Mouse (Mus musculus) liver, postnatal 0 days (tissue): ENCODE results near the gene Adrb1. TPM values are rescaled to one million over a fixed set of nuclear protein-coding genes. Genes with fewer than 3 reads are reported as not detected.

Source experiments
- ATAC-seq: fragments of 200-750 bp; cut with Nextera tagmentation; 2 replicates; pipeline ENCODE4 v1.8.0; 2017; ENCODE audit warnings: mild to moderate bottlenecking, moderate library complexity
- DNase-seq: peaks from one replicate; pipeline ENCODE4 v3.0.0-alpha.2; 2016
- H3K27ac ChIP-seq: fragments of 300-500 bp; sonication (generic); 2 replicates; pipeline ENCODE4 v1.5.1; 2014; ENCODE audit warnings: antibody characterized with exemption, moderate library complexity, mild to moderate bottlenecking, low read depth
- H3K27me3 ChIP-seq: fragments of 300-500 bp; sonication (generic); 2 replicates; pipeline ENCODE4 v1.6.1; 2014; ENCODE audit warnings: low read length, control low read depth, mixed read lengths; ENCODE audit not compliant: insufficient read depth
- H3K36me3 ChIP-seq: fragments of 300-500 bp; sonication (generic); replicated peaks from 2 replicates; pipeline ENCODE4 v1.6.1; 2014; ENCODE audit warnings: mild to moderate bottlenecking, control low read depth, low read length, moderate library complexity, mixed read lengths; ENCODE audit not compliant: insufficient read depth
- H3K4me1 ChIP-seq: fragments of 300-500 bp; sonication (generic); 2 replicates; pipeline ENCODE4 v1.6.1; 2014; ENCODE audit warnings: antibody characterized with exemption, mild to moderate bottlenecking, control low read depth; ENCODE audit not compliant: insufficient read depth
- H3K4me2 ChIP-seq: fragments of 300-500 bp; sonication (generic); 2 replicates; pipeline ENCODE4 v1.6.1; 2014; ENCODE audit warnings: low read depth, mild to moderate bottlenecking, low read length, moderate library complexity, mixed read lengths
- H3K4me3 ChIP-seq: fragments of 300-500 bp; sonication (generic); 2 replicates; pipeline ENCODE4 v1.5.1; 2014; ENCODE audit warnings: low read depth, low read length
- H3K9ac ChIP-seq: fragments of 300-500 bp; sonication (generic); replicated peaks from 2 replicates; pipeline ENCODE4 v1.6.1; 2014; ENCODE audit warnings: mild to moderate bottlenecking, moderate library complexity
- H3K9me3 ChIP-seq: fragments of 300-500 bp; sonication (generic); 2 replicates; pipeline ENCODE4 v1.6.1; 2016; ENCODE audit warnings: mild to moderate bottlenecking, control low read depth, low read length, mixed read lengths
- CTCF ChIP-seq: sonication (generic); IDR thresholded peaks from 2 replicates; pipeline ENCODE4 v1.5.1; 2016; ENCODE audit warnings: antibody characterized with exemption, low read depth
- EP300 ChIP-seq: IDR thresholded peaks from 2 replicates; pipeline ENCODE4 v1.6.1; 2016; ENCODE audit warnings: antibody characterized with exemption, low read depth, mild to moderate bottlenecking
- WGBS: fragments of 180-500 bp; shearing (Covaris S2); extraction: QIAGEN DNeasy Blood & Tissue Kit; methylation state at CpG from one replicate; pipeline ENCODE4 v1.1.7; 2014; ENCODE audit not compliant: insufficient replicate concordance; 5-methylcytosine and 5-hydroxymethylcytosine counted together
- polyA plus RNA-seq: library from polyadenylated mRNA; unstranded; fragments of >200 nt; fragmentation: Nextera tagmentation; extraction: Ambion mirVana; gene quantifications from 2 replicates; pipeline ENCODE4 v1.2.1, GENCODE M21; 2015

Gene Adrb1
- polyA plus RNA-seq, 1 experiment from 2014 or later: 0.63 TPM

DNA sequence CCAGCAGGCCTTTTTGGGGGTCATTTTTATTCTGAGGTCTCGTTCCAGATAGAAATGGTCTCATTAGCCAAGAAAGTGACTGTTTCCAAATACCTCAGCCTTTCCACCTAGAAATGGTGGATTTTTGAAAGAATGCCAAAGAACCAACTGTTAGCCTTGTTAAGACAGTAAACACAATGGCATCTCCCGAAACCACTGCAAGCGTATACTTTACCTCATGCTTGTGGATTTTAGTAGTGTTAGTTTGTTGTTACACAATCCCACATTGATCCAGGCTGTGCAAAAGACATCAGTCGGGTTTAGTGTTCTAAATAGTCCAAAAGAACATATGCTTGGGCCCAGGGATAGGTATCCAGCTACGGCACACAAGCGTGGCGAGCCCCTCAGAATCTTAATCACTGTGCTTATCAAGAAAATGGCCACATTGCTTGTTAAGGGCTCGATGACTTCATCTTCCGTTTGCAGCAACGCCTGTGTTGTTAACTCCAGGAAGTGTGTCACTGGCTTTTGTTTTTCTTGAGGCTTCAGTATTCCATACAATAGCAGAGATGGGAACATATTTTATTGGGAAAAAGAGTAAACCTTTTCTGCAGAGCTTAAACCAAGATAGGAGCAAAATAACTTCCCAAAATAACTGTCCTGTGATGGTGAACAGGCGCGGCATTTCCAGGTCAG, 33.2 kb upstream of the Adrb1 start:
- Histone ChIP-seq H3K4me1 (peaks cover 15% of the 10 kb centered on the region), H3K27me3 (no peaks in the 10 kb centered on the region), H3K9ac (no peak overlapping the region), H3K9me3 (no peaks in the 10 kb centered on the region), H3K4me2 (no peak overlapping the region), H3K27ac (peak overlapping the region; percentile 44; the same call in 1 of the 2 replicates), H3K4me3 (no peak overlapping the region), H3K36me3 (no peaks in the 10 kb centered on the region)
- TF ChIP-seq CTCF (no peak), EP300 (no peak)
- DNase-seq (no peak), ATAC-seq (peak; percentile 82)
- WGBS: 54% methylated on average over 12 of the region's 12 CpGs

- peaks cover 15% of the 10 kb centered on the region for H3K4me1 ChIP-seq
- peak; percentile 68; the same call in 1 of the 2 replicates for ATAC-seq
- 50% methylated on average over 6 of the region's 6 CpGs for WGBS
- no peak overlapping the region for H3K4me3 ChIP-seq
- no peak overlapping the region for H3K4me2 ChIP-seq
- TF ChIP-seq EP300 (no peak), CTCF (no peak)
- no peaks in the 10 kb centered on the region for H3K27me3 ChIP-seq
- DNase-seq: no peak
- peak overlapping the region; percentile 44; the same call in 1 of the 2 replicates for H3K27ac ChIP-seq
- no peaks in the 10 kb centered on the region for H3K9me3 ChIP-seq
- H3K9ac ChIP-seq: no peak overlapping the region
- no peaks in the 10 kb centered on the region for H3K36me3 ChIP-seq
Observed at GRCm38 (mm10) chr19:56689493-56689892, 32.5 kb upstream of the Adrb1 start.

DNA sequence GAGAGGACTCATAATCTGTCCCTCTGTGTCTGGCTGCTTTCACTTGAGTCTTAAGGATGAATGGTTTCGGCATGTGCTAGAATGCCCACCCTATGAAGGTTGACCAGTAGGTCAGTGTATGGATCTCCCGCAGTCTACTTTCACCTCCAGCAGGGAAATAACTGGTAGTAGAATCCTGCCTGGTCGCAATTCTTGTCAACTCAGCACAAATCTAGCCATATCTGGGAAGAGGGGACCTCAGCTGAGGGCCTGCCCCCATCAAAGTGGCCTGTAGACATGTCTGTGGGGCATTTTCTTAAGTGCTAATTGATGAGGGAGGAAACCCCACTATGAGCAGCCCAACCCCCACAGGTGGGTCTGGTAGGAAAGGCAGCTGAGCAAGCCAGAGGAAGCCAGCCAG, 30.9 kb upstream of the Adrb1 start:
- DNase-seq (no peak), ATAC-seq (no peak)
- Histone ChIP-seq H3K9me3 (no peaks in the 10 kb centered on the region), H3K4me3 (no peak overlapping the region), H3K4me1 (peaks cover 11% of the 10 kb centered on the region), H3K4me2 (no peak overlapping the region), H3K27me3 (no peaks in the 10 kb centered on the region), H3K9ac (no peak overlapping the region), H3K36me3 (no peaks in the 10 kb centered on the region), H3K27ac (no peak overlapping the region)
- TF ChIP-seq CTCF (no peak), EP300 (no peak)
- WGBS: 78% methylated on average over 3 of the region's 3 CpGs

DNA sequence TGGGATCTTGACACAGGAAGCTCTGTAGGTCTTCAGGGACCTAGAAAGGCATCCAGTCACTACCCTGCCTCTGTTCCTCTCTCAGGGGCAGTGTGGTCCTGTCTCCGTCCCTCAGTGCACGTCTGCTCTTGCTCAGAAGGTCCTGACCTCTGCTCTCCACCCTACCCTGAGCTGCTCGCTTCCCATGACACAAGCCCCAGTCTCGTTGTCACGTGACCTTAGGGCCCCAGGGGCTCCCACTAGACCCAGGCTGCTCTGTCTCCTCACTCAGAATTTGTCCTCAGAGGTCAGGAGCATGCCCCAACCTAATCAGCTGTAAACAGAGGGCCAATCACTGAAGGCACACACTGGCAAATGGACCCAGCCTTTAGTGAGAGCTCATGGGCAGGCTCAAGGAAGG, 29.5 kb upstream of the Adrb1 start:
- no peaks in the 10 kb centered on the region for H3K27me3 ChIP-seq
- peaks cover 11% of the 10 kb centered on the region for H3K4me1 ChIP-seq
- H3K27ac ChIP-seq: no peak overlapping the region
- no peaks in the 10 kb centered on the region for H3K9me3 ChIP-seq
- no peak for ATAC-seq
- no peak overlapping the region for H3K4me2 ChIP-seq
- no peak overlapping the region for H3K9ac ChIP-seq
- DNase-seq: no peak
- no peak overlapping the region for H3K4me3 ChIP-seq
- no peaks in the 10 kb centered on the region for H3K36me3 ChIP-seq
- TF ChIP-seq CTCF (no peak), EP300 (no peak)
- WGBS: 43% methylated on average over 5 of the region's 5 CpGs

- H3K9me3 ChIP-seq: no peaks in the 10 kb centered on the region
- no peak for DNase-seq
- H3K9ac ChIP-seq: no peak overlapping the region
- H3K36me3 ChIP-seq: no peaks in the 10 kb centered on the region
- WGBS: 83% methylated on average over 20 of the region's 20 CpGs
- H3K27me3 ChIP-seq: no peaks in the 10 kb centered on the region
- no peak overlapping the region for H3K4me2 ChIP-seq
- ATAC-seq: no peak
- H3K4me3 ChIP-seq: no peak overlapping the region
- no peak for TF ChIP-seq EP300
- TF ChIP-seq CTCF: no peak
- H3K4me1 ChIP-seq: no peaks in the 10 kb centered on the region
- no peak overlapping the region for H3K27ac ChIP-seq
Observed at GRCm38 (mm10) chr19:56697370-56698144, 24.4 kb upstream of the Adrb1 start.

DNA sequence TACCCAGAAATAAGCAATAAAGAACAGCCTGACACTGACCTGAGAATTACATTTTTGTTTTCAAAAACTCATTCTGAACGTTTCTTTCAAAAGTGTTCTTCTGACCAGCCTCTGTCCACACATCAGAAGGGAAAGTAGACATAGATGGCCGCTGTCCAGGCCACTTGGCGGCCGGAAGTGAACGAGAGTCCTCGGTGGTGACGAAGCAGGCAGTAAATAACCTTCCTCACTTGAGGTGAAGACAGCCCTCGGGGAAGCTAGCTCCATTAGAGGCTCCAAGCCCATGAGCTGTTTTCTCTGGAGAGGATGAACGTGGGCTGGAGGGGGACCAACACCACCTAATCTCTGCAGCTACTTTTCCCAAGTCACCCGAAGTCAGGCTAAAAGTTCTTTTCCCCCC, 21.2 kb upstream of the Adrb1 start:
- Histone ChIP-seq H3K4me2 (no peak overlapping the region), H3K4me3 (no peak overlapping the region), H3K27ac (no peak overlapping the region), H3K4me1 (peaks cover 4% of the 10 kb centered on the region; the same call in 1 of the 2 replicates), H3K9ac (no peak overlapping the region), H3K36me3 (no peaks in the 10 kb centered on the region), H3K27me3 (no peaks in the 10 kb centered on the region), H3K9me3 (no peaks in the 10 kb centered on the region)
- no peak for TF ChIP-seq EP300
- WGBS: 58% methylated on average over 10 of the region's 10 CpGs
- no peak for DNase-seq
- no peak for ATAC-seq
